Mouse (Mus musculus): ENCODE measurements at regions not wholly inside any gene's neighbourhood (a gene's known extent, or its start where the extent isn't known, plus 50 kb on each side); places are given as distances from the start of the nearest gene placed in this dataset.
A peak's percentile ranks its signal among the peaks of the same experiment; 100 is the strongest.
"Not testable (repeated sequence)": the region's sequence is repeated elsewhere in the genome, so short reads cannot be mapped to it uniquely, and the experiment has no call there.

DNA sequence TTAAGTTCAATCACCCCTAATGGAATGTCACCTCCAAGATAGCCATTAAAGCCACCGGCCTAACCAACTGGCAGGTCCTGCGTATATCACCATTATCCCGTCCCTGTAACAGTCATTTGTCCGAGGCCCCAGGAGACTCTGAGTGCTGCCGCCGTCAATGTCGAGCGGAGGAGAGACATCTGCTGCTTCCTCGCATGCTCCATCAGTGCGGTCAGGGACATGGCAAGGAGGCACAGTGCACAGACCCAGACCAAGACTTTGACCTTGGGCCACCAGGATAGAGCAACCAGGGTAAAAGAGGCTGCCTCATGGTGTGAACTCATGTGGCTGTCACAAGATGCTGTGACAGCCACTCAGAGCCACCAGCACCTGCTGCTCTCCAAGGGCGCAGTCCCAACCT lies 172.9 kb downstream of the Tomm20 start:
- peak; percentile 23 for DNase-seq

DNA sequence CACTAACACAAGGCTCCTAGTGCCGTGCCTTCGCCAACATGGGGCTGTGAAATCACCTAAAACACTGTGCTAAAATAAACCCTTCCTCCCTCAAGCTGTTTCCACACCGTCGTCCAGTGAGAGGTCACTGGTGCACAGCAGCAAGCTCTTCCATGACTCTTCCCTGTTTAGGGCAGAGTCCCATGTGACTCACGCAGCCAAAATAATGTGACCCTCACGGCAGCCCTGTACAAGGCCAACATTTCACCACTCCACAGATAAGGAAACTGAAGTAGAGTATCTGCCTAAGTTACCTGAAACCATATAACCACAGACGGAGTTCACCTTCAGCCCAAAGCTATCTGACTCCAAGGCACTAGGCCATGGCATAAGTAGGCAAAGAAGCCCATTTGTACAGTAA lies 173.4 kb downstream of the Tomm20 start:
- no peak for DNase-seq

DNA sequence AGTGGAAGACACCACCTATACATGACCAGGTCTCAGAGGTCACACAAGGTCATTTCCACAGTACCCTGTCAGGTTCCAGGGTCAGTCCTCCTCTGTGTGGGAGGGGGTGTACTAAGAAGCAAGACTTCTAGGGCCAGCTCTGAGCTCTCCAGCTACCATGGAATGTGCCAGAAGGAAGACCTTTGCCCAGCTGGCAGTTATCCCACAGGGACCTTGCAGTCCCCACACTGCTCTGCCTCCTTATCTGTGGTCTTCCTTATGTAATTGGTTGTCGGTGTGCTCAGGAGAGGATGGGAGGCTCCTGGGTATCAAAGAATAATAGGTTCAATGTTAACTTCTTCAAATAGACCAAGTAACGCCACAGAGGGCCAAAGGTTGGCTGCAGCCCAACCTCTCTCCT lies 175.3 kb downstream of the Tomm20 start:
- DNase-seq = not testable (repeated sequence)

DNA sequence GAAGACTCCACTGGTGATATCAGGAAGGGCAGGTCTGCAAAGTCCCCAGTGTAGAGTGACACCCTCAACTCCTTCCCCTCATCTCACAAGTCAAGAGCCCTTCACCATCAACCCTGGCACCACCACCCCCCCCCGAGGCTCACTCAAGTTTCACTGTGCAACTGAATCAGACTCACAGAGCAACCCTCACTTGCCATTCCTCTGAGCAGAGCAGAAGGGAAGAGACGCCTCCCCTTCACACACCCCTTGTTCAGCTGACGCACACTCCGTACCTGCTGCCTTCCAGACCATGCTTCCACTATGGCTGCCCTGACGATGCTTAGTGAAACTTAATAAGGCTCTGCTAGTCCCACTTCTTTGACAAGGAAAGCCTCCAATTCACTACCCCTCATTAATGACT lies 174.4 kb upstream of the Irf2bp2 start:
- DNase-seq = no peak

DNA sequence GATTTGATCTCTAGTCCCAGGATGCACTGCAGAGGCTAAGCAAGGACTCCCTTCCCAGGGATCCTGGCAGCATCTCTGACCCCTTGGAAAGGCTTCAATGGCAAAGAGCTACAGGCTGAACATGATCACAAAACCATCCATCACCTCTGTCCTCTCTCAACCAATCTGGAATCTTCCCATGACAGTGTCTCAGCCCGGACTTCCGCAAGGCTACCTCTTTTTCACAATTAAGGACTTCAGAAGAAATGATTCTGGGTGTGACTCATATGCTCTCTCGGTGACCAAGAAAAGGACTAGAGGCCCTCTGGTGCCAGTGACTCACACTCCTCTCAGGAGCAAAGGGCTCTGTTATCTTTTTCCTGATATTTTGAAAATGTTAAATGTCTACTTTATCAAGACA lies 173.6 kb upstream of the Irf2bp2 start:
- DNase-seq = no peak

DNA sequence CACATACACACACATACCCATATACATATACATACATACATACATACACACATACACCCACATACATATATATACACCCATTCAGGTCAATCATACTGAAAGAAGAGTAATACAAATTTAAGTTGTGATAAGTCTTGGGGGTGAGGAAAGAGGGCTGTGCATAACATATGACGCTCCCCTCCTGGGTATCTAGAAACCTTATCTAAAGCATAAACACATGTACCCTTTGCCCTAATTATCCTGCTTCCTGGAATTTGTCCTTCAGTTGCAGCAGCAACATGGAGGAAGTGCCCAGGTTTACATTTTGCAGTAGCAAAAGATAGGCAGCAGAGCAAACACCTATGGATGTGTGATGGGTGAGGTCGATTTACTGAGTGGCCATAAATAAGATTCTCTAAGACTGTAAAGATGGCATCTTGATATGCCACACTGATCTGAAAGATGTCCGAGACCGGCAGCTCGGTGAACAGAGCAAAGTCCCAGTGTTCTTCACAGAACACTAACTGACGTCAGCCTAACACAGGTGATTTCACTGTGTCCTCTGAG lies 172.0 kb upstream of the Irf2bp2 start:
- DNase-seq = no peak

DNA sequence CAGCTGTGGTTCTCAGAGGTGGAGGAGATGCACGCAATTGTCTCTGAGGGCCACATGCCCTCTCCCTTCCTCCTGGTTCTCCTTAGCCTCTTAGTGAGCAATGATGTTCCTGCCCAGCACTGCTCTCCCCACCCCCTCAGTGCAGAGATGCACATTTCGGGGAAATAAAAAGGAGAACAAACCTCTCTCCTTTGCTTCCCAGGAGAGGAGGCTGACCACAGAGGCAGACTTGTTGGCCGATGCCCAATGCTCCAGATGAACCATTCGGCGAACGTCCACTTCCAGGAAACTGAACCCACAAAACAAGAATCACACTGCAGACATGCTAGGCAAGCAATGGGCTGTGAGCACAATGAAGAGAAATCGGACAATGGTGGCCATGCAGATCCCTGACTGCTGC lies 169.8 kb upstream of the Irf2bp2 start:
- peak; percentile 29 for DNase-seq

DNA sequence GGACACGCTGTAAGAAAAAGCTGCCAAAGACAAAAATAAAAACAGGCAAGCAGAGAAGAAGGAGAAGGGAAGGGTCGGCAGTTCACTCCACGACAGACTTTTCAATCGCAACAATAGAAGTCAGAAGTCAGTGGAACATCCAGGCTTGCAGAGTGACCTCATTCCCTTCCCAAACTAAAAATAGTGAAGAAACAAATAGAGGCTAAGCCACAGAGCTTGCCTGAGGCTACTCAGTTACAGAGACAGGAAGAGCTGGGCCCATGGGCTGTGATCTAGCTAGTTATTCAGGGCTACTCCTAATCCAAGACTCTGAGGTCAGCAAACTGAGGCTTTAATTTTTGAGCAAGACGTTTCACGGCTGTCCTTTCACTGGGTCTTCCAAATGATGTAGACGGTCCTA lies 165.9 kb upstream of the Irf2bp2 start:
- DNase-seq = no peak

DNA sequence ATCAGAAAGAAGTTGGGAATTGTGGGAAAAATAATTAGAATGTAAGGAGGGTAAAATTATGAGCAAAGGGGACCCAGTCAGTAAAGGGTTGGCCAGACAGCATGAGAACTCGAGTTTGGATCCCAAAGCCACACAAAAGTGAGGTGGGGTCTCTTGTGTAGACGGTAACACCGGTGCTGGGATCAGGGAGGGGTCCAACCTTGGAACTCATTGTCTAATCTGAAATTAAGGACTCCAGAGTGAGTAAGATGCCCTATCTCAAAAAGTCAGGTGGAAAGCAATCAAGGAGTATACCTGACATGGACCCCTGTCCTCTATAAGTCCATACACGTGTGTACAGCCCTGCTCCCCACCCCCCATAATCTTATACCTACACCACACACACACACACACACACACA lies 165.2 kb upstream of the Irf2bp2 start:
- DNase-seq = no peak

DNA sequence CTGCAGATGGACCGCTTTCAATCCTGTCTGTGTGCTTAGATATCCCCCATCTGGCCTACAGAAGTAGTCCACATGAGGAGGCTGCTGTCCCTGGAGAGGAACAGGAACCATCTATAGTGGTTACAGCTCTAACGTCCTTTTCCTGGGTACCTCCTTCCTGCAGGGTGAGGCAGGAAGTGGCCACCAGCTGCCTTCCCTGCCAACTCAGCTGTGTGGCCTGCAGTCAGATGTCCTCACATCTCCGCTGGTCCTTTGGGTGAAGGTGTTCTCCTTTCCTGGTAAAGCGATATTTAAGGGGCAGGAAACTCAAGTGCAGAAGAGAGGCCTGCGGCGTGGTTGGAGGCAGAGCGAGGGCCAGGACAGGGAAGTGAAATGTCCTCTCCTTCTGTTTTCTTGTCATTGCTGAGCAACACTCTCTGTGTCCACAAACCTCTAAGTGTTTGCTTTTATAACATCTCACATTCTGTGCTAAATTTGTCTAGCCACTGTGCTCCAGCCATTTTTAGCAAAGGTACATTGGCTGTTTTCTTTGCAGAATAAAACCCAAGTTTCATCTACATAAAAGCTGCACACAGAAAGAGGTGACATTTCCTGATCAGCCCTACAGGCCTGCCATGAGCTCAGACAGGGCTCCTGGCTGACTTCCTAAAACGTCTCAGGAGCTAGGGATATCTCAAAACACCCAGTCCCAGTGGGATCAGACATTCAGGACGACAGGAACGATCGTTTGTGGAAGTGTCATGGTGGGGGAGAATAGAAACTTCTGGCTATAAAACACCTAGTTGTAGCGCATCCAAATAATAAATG lies 164.4 kb upstream of the Irf2bp2 start:
- peak; percentile 41 for DNase-seq

DNA sequence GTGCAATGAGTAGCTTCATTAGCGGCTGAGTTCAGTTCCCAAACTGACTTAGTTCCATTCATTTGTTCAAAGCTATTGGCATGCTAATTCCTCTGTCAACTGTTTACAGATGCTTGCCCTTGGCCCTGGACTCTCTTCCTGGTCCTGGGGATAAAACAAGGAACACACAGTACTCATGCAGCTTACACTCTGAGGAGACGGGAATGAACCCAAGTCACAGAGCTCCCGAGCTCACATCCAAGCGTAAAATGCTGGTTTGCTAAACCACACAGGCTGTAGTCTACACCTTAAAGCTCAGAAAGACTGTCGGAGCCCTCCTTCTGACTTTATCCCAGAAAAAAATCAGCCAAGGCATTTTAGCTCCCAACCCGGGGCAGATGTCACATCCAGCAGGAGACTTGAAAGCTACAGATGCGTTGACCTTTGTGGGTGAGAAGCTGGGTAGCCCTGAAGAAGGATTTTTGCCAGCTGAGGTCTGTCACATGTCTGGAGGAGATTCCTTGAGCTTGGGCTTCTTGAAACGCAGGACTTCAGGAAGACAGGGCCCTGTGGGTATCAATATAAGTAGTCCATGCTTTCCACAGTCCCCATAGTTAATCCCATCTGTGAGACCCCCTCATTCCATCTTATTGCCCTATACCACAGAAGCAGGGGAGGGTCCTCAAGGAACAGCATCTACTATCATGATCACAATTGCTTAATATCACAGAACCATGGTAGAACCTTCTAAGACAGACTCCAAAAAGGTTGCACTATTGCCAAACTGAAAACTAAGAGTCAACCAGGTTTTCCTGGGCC lies 162.7 kb upstream of the Irf2bp2 start:
- DNase-seq = no peak

DNA sequence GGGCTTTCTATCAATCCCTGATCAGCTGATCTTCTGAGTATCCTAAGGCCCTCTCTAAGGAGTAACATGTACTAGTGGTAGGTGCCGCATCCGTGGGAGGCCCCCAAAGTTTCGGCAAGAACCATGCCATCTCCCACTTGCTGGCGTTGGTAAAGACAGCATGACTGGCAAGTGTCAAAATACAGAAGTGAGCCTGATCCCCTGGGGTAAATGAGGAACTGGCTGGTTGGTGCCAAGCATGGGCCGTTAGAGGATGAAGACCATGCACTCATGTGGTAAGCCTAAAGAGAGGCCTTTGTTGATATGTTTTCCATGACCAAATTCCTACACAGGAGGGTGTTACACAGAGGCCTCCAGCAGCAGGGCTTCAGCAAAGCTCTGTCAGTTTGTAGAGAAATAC lies 161.9 kb upstream of the Irf2bp2 start:
- DNase-seq = no peak

DNA sequence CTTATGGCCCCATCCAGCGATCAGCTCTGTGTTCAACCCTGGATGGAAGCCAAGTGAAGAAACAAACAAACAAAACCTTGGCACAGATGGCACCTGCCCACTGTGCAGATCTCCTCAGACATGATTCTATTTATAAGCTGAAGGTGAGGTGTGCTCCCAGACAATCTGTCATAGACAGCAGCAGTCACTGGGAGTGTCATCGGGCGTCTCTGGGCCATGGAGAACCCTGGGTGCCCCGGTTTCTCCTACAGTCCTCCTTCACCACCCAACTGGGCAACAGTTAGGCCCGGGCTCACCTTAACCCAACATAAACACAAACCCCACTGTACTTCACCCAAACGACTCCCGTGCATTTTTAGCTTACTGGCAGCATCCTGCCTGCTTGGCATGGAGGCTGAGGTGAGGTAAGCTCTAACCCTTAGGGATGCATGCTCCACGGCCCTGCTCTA lies 160.6 kb upstream of the Irf2bp2 start:
- DNase-seq = no peak

DNA sequence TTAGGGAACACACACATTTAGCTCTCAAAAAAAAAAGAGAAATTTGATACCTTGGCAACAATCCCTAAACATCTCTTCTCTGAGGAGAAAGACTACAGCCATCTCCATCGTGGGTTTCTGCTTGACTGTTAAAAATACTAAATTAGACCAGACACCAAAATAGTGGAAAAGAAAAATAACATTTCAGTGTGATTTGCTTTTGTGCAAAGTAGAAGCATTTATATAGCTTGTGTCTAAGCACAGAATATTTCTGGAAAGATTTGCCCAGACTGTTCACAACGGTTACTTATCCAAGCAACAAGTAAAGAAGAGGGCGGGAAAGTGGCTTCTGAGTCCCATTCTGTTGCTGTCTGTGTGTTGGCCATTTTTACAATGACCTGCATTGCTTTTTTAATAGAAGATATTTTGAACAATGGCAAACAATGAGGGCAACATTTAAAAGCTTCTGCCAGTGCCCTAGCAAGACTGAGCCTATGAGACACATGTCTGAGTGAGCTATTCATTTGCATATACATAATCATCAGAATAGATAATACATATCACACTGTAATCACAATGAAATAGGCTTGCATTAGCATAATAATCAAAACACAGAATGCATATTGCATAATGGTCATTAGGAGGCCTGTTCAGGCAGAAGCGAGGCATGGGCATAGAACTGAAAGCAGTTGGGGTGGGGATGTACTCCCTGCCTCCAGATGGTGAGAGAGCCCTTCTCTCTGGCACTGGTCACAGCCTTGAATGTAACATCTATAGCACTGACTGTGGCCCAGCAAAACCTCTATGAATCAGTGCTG lies 159.5 kb upstream of the Irf2bp2 start:
- no peak for DNase-seq

DNA sequence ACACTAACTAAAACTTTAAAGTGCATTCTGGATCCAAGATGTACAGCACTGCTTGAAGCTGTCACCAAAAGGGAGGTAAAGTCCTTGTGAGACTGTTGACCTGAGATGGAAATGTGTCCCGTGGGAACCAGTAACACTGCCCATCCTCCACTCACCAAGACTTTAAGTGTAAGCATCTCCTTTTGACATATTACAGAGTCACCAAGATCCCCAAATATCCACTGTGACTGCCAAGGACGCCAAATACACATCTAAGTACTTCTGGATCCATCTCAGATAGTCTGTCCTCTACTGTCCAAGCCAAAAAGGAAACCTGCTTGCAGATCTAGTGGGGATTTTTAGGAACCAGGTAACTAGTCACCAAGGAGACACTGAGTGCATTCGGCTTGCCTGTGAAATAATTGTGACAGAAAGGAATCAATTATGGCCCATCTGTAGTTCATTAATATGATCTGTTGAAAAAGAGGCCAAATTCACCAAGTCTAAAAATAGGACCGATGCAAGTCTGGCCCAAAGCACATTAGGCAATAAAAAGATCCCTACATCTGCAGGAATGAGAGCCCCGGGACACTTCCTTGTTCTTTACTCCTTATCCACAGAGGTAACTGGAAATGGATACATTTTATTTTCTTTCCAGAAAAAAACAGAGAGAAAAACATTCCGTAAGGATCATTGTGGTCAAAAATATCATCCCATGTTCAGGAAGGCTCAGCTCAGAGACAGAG lies 157.8 kb upstream of the Irf2bp2 start:
- DNase-seq = no peak

DNA sequence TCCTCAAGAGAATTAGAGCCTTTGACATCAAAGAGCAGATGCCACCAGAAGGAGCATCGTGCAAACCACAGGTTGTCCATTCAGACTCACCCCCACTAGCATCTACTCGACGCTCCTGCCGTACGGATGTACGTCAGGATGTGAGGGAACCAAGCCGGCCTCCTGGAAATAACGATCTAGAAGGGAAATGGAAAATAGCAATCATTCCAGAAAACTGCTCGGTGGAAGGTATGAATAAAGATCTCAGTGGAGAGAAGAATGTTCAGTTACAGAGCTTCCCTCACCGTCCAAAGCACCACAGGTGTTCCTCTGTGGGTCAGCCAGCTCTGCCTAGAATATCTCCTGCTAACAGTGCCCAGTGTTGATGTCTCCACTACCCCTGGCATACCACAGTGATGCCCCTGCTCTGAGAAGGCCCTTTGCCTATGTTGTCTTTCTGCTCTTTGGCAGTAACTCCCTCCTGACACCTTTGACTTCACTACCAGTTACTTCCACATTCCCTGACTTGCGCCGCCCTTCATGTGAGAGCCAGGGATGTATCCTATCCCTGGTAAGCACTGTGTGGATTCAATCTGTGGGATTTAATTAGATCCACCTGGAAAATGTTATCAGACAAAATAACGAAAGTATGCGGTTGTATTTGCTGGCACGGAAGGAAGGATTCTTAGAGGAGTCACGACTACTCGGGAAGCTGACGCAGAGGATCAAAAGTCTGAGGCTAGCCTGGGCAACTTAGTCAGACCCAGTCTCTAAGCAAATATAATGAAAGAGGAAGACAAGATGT lies 152.4 kb upstream of the Irf2bp2 start:
- no peak for DNase-seq

DNA sequence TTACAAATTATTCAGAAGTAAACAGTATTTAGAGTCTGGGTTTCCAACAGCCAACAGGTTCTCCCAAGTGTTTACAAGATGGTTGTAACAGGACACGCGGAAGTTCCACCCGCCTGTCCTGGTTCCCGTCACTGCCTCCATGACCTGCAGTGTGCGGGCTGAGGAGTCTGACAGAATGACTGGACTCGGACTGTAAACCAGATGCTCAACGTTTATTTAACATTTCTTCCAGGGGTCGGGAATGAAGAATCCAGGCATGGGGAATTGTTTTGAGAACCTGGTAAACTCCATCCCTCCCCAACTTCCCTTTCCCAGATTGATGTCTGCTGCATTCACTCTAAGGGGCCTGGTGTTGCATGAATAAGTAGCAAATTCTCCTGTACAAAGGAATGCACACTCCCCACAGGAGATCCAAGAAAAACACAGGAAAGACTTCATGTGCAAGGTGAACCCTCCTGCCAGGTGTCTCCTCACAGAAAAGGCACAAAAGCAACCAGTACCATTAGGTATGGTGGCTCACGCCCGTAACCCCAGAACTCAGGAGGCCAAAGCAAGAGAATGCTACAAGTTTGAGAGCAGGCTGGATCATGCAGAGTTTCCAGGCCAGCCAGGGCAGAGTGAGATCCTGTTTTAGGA lies 151.1 kb upstream of the Irf2bp2 start:
- DNase-seq = no peak

DNA sequence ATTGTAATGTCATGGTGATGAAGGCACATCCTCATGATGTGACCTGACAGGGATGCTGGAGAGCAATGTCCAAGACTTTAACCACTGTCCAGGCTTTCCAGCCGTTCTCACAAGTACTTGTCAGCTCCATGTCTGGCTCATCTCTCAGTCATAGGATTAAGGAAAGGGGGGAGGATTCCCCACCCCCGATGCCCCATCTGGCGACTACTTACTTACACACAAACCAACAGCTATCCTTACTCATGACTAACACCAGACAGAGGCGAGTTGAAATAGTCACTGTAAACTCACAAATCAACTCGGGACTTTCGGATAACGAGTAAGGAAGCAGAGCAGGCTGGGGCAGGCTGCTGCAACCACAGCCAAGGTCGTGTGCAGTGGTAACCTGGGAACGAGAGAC lies 149.5 kb upstream of the Irf2bp2 start:
- no peak for DNase-seq

DNA sequence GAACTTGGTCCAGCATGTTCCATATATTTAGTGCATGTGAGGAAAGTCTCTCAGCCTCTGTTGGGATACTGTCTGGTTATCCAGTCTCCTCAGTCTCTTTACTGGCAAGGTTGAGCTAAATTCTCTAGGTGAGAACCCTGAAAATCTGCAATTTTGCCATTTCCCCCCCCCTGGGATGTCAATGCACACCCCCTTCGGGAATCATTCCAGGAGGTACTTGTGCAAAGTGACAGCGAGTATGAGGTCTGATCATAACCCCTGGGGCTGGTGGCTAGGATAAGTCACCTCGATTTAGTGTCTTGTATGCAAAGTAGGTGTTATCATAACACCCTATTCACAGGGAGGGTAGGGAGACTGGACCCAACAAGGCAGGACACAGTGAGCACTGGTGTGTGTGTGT lies 148.3 kb upstream of the Irf2bp2 start:
- DNase-seq = no peak

DNA sequence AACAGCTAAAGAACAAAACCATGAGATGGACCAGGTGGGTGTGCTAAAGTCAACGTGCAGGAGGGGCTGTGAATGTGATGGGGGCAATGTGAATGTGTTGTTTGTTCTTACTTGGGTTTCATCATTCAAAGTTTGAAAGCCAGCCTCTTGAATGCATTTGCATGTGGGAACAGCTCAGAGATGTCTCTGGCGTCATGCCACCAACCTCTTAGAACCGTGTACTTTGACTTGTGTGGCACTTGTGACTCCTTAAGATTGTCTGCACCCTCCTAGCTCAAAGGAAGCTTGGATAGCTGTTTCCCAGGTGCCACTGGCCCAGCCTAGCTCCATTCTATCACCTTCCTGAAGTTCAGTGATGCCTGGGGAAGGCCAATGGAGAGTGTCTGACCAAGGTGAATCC lies 147.2 kb upstream of the Irf2bp2 start:
- peak; percentile 41 for DNase-seq

DNA sequence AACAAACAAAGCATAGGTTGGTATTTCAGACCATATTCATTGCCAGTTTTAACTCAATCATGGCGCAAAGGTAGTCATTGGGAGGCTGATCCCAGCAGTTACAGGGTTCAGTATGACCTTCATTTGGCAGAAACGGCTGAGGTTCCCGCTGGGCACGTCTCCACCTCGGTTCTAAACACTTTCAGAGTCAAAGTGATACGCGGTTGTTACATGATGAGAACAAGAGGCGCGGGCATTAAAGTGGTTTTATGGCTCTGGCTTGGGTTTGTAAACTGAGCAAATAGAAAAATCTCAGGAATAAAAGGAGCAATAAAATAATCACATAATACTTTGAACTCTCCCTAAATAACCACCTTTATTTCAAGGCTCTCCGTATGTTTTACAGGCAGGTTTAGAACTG lies 146.0 kb upstream of the Irf2bp2 start:
- DNase-seq = no peak

Measured in heart, postnatal 4 days (tissue).